Mouse (Mus musculus): ENCODE data around the gene Med4. TPM values are rescaled to one million over a fixed set of nuclear protein-coding genes. Genes with fewer than 3 reads are reported as not detected.

Med4 gene
- polyA plus RNA-seq (2015; fragmentation: Nextera tagmentation; extraction: Ambion mirVana) = 86.8 and 88.7 TPM in 2 replicates

DNA sequence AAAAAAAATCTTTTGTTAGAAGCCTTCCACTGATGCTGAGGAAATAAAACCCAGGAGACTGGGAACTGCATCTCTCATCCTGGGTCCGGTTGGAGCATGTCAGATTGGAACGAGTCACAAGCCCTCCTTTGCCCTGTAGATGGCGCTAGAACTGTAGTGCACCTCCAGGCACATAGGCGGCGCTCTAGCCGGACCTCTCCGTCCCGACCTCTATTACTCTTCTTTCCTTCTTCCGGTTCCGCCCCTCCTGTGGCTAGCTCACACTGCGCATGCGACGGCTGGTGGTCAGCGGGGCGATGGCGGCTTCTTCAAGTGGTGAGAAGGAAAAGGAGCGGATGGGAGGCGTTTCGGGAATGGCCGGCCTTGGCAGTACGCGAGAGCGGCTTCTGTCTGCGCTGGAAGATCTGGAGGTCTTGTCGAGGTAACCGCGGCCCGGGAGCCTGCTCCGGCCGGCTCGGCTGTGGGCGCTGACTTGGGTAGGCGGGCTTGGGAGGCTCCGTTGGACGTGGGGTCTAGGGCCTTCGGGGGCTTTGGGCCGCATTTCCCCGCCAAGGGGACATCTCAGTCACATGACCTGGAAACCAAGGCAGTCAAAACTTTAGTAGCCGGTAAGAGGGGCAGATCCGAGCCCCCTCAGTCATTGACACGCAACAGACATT lies at the start of gene Med4:
Gene Med4, plus strand, starts transcription at position 261 of the 659 bp plus-strand sequence.
- H3K27me3 ChIP-seq = 0 out of 2 replicates have a peak, but pooled peaks cover 9% of the 10 kb centered on the region
- H3K4me3 ChIP-seq = peak within 1 kb of the TSS; percentile 73
- no peaks in the 10 kb centered on the region for H3K9me3 ChIP-seq
- under 1% methylated on average over 41 of the region's 41 CpGs for WGBS
- peak within 1 kb of the TSS; percentile 96 for H3K4me2 ChIP-seq
- peaks cover 22% of the 10 kb centered on the region for H3K4me1 ChIP-seq (replicated peaks)
- H3K36me3 ChIP-seq = peaks cover 19% of the 10 kb centered on the region
- H3K9ac ChIP-seq = peak within 1 kb of the TSS; percentile 85
- ATAC-seq (ENCODE audit: low FRiP score) = peak; percentile 98
- peak within 1 kb of the TSS; percentile 71 for H3K27ac ChIP-seq

DNA sequence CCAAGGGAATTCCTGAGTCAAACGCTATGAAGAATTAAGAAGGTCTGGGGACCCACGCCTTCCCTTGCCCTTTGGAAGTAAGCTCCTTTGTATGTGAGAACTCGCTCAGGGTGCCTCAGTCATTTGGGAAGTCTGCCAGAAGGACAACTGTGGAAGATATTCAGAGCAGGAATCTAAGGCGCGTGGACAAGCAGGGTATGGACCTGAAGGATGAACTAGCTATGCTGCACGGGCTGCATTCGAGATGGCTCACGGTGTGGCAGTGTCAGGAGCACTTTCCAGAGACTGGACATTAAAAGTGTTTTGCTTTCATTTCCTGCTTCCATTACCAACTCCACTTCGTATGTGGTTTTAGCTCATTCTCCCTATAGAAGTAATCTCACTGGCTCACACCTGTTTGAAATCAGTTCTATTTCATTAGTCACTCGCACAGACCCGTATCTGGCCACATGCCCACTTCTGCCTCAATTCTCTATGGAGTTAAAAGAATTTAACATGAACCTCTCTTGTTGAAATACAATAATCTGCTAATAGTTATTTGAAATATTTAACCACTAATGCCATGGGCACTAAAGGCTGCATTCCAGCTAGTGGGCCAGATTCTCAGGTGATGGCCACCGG lies 49.2 kb upstream of the Med4 start:
- 77% methylated on average over 12 of the region's 12 CpGs for WGBS
- no peak overlapping the region for H3K27ac ChIP-seq
- no peaks in the 10 kb centered on the region for H3K36me3 ChIP-seq
- no peak for ATAC-seq (ENCODE audit: low FRiP score)
- no peak overlapping the region for H3K9ac ChIP-seq
- no peak overlapping the region for H3K4me3 ChIP-seq
- H3K27me3 ChIP-seq = no peaks in the 10 kb centered on the region
- H3K9me3 ChIP-seq = 0 out of 2 replicates have a peak, but pooled peaks cover 4% of the 10 kb centered on the region
- no peaks in the 10 kb centered on the region for H3K4me1 ChIP-seq (replicated peaks)
- H3K4me2 ChIP-seq = no peak overlapping the region

DNA sequence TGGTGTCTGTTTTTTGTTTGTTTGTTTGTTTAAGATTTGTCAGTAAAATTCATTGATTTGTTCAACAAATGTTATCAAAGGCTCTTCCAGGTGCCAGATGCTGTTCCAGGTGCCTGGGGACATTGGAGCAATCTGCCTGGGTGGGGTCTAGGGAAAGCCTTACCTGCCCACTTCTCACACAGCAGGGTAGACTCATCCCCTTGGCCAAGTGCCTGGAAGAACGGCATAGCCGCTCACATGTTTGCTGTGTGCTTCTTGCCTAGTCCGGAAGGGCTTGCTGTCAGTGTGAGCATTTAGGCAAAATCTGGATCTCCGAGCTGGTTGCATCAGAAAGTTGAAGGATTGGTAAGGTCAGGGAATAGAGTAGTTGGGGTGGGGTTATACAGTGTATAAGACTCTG lies 47.6 kb upstream of the Med4 start:
- no peak overlapping the region for H3K4me3 ChIP-seq
- H3K36me3 ChIP-seq = no peaks in the 10 kb centered on the region
- WGBS = 95% methylated on average over 4 of the region's 4 CpGs

GRCm38 (mm10) chr14:73467697-73468096 lies 42.1 kb upstream of the Med4 start:
- Histone ChIP-seq H3K4me1 (replicated peaks) (peaks cover 6% of the 10 kb centered on the region), H3K4me3 (no peak overlapping the region), H3K9ac (no peak overlapping the region), H3K27me3 (no peaks in the 10 kb centered on the region), H3K9me3 (no peaks in the 10 kb centered on the region), H3K4me2 (no peak overlapping the region), H3K27ac (no peak overlapping the region), H3K36me3 (no peaks in the 10 kb centered on the region)
- 80% methylated on average over 6 of the region's 6 CpGs for WGBS
- ATAC-seq (ENCODE audit: low FRiP score) = no peak

More for the DNA sequence above, 47.6 kb upstream of the Med4 start:
- no peaks in the 10 kb centered on the region for H3K4me1 ChIP-seq (replicated peaks)
- H3K4me2 ChIP-seq = no peak overlapping the region
- no peak for ATAC-seq (ENCODE audit: low FRiP score)
- no peak overlapping the region for H3K27ac ChIP-seq
- H3K9ac ChIP-seq = no peak overlapping the region
- no peaks in the 10 kb centered on the region for H3K27me3 ChIP-seq
- H3K9me3 ChIP-seq = 0 out of 2 replicates have a peak, but pooled peaks cover 4% of the 10 kb centered on the region

DNA sequence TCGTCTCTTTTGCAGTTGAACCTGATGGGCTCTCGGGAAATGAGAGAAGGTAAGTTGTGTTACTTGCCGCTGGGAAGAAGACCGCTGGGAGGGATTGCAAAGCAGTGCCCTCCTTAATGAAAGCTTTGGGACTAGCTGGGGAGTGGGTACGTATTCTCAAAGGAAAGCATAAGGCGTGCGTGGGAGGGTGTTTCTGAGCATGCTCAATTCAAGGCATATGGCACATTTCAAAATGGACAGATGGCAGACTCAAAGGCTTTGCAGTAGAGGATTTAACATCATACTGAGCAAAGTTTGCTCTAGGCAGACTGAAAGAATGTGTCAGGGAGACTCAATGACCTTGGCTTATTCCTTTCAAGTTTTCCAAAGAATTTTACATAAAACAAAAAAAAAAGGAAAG lies 40.3 kb upstream of the Med4 start:
- 73% methylated on average over 7 of the region's 7 CpGs for WGBS
- Histone ChIP-seq H3K4me2 (no peak overlapping the region), H3K9me3 (no peaks in the 10 kb centered on the region), H3K36me3 (no peaks in the 10 kb centered on the region), H3K9ac (no peak overlapping the region), H3K27ac (no peak overlapping the region), H3K27me3 (no peaks in the 10 kb centered on the region), H3K4me1 (replicated peaks) (peaks cover 9% of the 10 kb centered on the region), H3K4me3 (no peak overlapping the region)
- no peak for ATAC-seq (ENCODE audit: low FRiP score)

GRCm38 (mm10) chr14:73470593-73470992 lies 39.2 kb upstream of the Med4 start:
- H3K9ac ChIP-seq = no peak overlapping the region
- WGBS = 83% methylated on average over 8 of the region's 8 CpGs
- no peak overlapping the region for H3K27ac ChIP-seq
- no peak for ATAC-seq (ENCODE audit: low FRiP score)
- no peaks in the 10 kb centered on the region for H3K27me3 ChIP-seq
- no peak overlapping the region for H3K4me3 ChIP-seq
- no peaks in the 10 kb centered on the region for H3K36me3 ChIP-seq
- peaks cover 16% of the 10 kb centered on the region for H3K4me1 ChIP-seq (replicated peaks)
- H3K4me2 ChIP-seq = no peak overlapping the region
- no peaks in the 10 kb centered on the region for H3K9me3 ChIP-seq

- Histone ChIP-seq H3K4me2 (no peak overlapping the region), H3K4me3 (no peak overlapping the region), H3K4me1 (replicated peaks) (peaks cover 19% of the 10 kb centered on the region), H3K9ac (no peak overlapping the region), H3K9me3 (no peaks in the 10 kb centered on the region), H3K36me3 (no peaks in the 10 kb centered on the region), H3K27ac (peak overlapping the region; percentile 40; the same call in 1 of the 2 replicates), H3K27me3 (no peaks in the 10 kb centered on the region)
- WGBS = 57% methylated on average over 7 of the region's 7 CpGs
- no peak for ATAC-seq (ENCODE audit: low FRiP score)
Measured at GRCm38 (mm10) chr14:73472205-73472604, 37.6 kb upstream of the Med4 start.

DNA sequence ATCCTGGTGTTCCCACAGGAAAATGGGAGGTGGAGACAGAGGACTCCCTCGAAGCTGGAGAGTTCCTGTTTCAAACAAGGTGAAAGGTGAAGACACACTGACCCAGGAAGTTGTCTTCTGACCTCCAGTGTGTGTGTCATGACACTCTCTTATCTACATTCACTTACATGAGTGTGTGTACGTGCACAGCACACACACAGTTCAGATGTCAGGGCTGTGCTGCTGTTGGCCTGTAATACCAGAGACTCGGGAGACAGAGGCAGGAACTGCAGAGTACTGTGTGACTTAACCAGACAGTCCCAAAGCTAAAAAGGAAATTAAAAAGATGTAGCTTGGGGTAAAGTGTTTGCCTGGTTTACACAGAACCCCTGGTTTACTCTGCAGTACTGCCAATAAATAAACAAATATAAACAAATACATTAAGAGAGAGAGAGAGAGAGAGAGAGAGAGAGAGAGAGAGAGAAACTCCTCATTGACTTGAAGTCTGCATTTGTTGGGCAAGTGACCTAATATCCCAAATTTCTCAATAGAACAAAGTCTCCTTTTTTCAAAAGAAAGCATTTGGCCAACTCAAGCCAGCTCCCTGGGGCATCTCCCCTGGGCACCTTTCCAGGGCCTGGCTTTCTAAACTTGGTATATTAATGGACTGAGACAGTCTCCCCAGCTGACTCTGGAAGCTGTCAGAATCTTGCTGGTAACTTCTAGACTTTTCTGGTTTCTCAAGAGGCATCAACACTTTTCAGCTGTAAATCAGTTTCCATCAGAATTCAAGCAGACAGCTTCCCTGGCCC lies 36.0 kb upstream of the Med4 start:
- peak overlapping the region; percentile 58 for H3K27ac ChIP-seq
- no peak overlapping the region for H3K4me3 ChIP-seq
- no peaks in the 10 kb centered on the region for H3K9me3 ChIP-seq
- peaks cover 19% of the 10 kb centered on the region for H3K4me1 ChIP-seq (replicated peaks)
- no peaks in the 10 kb centered on the region for H3K36me3 ChIP-seq
- 58% methylated on average over 3 of the region's 3 CpGs for WGBS
- H3K4me2 ChIP-seq = no peak overlapping the region
- peak; percentile 44; the same call in 1 of the 2 replicates for ATAC-seq (ENCODE audit: low FRiP score)
- H3K9ac ChIP-seq = no peak overlapping the region
- H3K27me3 ChIP-seq = no peaks in the 10 kb centered on the region

DNA sequence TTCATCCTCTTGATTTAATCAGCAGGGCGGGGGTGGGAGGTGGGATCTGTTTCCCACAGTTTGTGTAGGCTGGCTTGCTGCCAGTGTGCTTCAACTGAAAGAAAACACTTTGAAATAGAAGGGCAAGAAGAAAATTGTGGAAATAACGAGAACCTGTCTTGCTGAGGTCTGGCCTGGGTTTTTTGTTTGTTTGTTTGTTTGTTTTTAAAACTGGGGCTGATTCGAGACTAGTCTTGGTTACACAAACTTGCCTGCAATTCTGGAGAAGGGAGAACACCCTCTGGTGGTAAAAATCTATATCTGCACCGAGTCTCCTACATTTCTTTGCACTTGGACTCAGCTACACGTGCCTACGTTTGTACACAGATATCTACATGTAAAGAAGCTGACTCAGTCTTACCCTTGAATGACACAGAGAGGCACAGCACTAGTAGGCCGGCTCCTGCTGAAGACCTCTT lies 35.2 kb upstream of the Med4 start:
- Histone ChIP-seq H3K4me2 (no peak overlapping the region), H3K4me1 (replicated peaks) (peaks cover 19% of the 10 kb centered on the region), H3K27ac (peak overlapping the region; percentile 36), H3K9me3 (no peaks in the 10 kb centered on the region), H3K36me3 (no peaks in the 10 kb centered on the region), H3K4me3 (no peak overlapping the region), H3K27me3 (no peaks in the 10 kb centered on the region), H3K9ac (no peak overlapping the region)
- 29% methylated on average over 7 of the region's 7 CpGs for WGBS
- ATAC-seq (ENCODE audit: low FRiP score) = no peak

DNA sequence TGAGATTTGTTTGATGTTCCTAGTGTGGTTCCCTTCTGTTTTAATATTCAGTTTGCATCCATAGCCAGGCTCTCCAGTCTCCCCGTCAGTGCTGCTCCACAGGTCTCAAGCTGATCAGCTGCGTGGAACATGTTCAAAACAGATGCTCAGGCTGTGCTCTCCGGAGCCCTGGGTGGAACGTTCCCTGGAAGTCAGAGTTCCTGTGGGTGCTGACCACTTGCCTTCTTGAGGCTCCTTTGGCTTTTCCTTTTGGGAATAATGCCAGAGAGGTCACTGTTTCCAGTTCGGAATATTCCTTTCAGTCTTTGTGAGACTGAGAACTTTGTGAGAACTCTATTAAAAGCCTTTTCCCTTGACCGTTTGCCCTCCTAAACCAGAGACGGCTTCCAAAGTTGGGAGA lies 34.3 kb upstream of the Med4 start:
- 72% methylated on average over 7 of the region's 7 CpGs for WGBS
- H3K27ac ChIP-seq = no peak overlapping the region
- H3K4me3 ChIP-seq = no peak overlapping the region
- H3K4me1 ChIP-seq (replicated peaks) = peaks cover 19% of the 10 kb centered on the region
- no peak for ATAC-seq (ENCODE audit: low FRiP score)
- no peaks in the 10 kb centered on the region for H3K36me3 ChIP-seq
- H3K27me3 ChIP-seq = no peaks in the 10 kb centered on the region
- no peaks in the 10 kb centered on the region for H3K9me3 ChIP-seq
- no peak overlapping the region for H3K4me2 ChIP-seq
- H3K9ac ChIP-seq = no peak overlapping the region

GRCm38 (mm10) chr14:73476361-73476934 lies 33.4 kb upstream of the Med4 start:
- no peaks in the 10 kb centered on the region for H3K27me3 ChIP-seq
- no peak overlapping the region for H3K9ac ChIP-seq
- no peak overlapping the region for H3K4me2 ChIP-seq
- H3K4me1 ChIP-seq (replicated peaks) = peaks cover 19% of the 10 kb centered on the region
- 72% methylated on average over 8 of the region's 8 CpGs for WGBS
- no peaks in the 10 kb centered on the region for H3K9me3 ChIP-seq
- peak; percentile 41; the same call in 1 of the 2 replicates for ATAC-seq (ENCODE audit: low FRiP score)
- H3K4me3 ChIP-seq = no peak overlapping the region
- H3K36me3 ChIP-seq = no peaks in the 10 kb centered on the region
- no peak overlapping the region for H3K27ac ChIP-seq

GRCm38 (mm10) chr14:73477077-73477476 lies 32.7 kb upstream of the Med4 start:
- Histone ChIP-seq H3K27ac (no peak overlapping the region), H3K27me3 (no peaks in the 10 kb centered on the region), H3K4me1 (replicated peaks) (peaks cover 19% of the 10 kb centered on the region), H3K4me2 (no peak overlapping the region), H3K9me3 (no peaks in the 10 kb centered on the region), H3K4me3 (no peak overlapping the region), H3K36me3 (no peaks in the 10 kb centered on the region), H3K9ac (no peak overlapping the region)
- 98% methylated on average over 10 of the region's 10 CpGs for WGBS
- ATAC-seq (ENCODE audit: low FRiP score) = no peak

Data from hindbrain, embryonic 13.5 days (tissue).